Mouse (Mus musculus) heart, adult 18-20 months (tissue): Measurements from ENCODE around the gene Lancl2. TPM values are rescaled to one million over a fixed set of nuclear protein-coding genes. Genes with fewer than 3 reads are reported as not detected.

Source experiments
- DNase-seq, 2 experiments: peaks; one replicate each; pipeline ENCODE4 v3.0.0; 2021 to 2022; ENCODE audit warnings: mixed read lengths in 1 of 2
- total RNA-seq, 2 experiments: library from RNA; stranded (reverse); gene quantifications; 2 replicates each; pipeline ENCODE4 v1.2.3; 2021

The Lancl2 gene
- total RNA-seq, 2 experiments from 2014 or later: 13.6 to 13.8 TPM

DNA sequence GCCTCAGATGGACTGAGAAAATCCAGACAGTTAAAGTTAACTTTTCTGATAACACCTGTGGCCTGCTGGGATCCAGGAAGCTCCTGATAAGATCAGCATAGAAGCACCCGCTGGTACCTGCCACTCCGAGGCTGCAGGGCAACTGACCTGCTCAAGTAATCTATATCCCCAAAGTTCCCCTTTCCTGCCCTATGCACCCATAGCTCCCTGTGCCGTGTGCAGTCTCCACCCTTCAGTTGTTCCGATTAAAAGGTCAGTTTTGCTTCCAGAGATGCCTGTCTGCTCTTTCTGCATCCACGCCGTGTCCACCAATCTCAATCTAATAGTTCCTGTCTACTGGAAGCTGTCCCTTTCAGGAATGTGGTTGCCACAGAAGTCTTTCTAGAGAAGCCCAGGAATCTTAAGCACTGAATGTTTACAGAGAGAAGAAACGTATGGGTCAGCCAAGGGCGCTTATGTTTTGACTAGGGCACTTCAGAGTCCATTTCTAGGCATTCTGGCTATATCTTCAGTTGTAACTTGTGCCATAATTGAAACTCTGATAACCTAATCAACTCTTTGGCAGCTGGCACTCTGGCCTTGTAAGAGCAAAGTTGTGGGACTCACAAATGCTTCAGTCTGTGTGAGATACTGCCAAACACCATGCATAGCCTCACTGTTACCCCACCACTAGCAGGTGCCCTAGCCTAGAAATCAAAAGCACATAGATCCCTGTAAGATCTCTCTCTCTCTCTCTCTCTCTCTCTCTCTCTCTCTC is 65.0 kb downstream of the Lancl2 start:
- DNase-seq: no peak

DNA sequence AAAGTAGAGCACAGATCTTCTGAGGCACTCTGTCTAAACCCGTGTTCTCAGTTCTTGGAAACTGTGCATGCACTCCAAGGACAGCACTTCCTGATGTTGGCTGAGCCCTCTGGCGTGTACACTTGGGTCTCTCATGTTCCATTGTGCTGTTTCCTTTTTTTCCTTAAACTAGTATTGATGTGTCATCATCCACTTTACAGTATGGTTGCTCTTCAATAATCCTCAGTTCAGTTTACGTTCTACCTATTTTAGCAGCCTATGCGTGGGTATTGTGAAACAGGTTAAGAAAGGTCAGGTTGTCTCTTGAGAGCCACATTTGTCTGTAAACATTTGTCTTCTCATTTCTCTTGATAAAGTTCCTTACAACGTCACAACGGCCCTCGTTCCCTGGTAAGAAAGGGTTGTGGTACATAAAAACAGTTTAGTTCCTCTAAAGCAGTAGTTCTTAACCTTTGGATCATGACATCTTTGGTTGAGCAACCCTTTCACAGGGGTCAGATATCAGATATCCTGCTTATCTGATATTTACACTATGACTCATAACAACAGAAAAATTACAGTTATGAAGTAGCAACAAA is 66.7 kb downstream of the Lancl2 start:
- no peak for DNase-seq

DNA sequence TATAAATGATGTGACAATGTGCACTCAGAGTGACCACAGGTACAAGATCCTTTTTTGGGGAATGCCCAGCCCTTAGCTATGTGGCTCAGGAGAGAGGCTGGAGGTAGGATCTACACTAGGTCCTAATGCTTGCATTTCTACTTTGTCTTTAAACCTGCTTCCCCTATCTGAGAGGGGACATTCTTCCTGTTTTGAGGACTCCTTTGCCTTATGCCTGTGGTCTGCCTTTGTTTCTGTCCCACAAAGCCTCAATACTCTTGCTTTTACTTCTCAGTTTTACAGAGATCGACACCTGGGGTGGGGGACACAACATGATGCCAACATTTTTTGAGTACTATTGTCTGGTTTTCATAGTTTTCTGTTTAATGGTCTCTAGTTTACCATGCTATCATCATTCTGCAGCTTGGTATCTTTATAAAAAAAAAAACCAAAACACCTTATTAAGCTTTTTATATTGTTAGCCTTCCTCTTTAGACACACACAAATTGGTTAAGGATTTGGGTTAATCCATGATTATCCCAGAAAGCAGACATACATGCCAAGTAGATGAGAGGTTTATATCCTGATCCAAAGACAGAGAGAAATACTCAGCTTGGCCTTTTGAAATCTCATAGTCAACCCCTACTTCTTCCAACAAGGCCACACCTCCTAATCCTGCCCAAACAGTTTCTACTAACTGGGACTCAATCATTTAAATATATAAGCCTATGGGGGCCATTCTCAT is 68.3 kb downstream of the Lancl2 start:
- DNase-seq: no peak

DNA sequence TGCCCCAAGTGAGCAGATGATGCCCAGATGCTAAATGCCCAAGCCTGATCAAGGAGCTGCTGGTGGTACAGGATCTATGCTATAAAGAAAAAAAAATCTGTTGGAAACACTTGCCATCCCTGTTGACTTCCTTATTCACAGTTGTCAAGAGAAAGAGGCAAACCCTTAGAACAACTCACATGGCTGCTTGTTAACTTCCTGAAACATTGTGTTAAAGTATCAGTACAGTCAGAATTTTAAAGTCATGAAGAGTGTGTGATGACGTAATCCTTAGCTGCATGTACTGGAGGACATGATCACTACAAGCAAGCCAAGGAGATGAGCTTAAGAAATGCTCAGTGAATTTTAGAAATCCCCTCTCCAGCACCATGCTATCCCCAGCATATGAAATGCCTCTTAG is 71.5 kb downstream of the Lancl2 start:
- no peak for DNase-seq

DNA sequence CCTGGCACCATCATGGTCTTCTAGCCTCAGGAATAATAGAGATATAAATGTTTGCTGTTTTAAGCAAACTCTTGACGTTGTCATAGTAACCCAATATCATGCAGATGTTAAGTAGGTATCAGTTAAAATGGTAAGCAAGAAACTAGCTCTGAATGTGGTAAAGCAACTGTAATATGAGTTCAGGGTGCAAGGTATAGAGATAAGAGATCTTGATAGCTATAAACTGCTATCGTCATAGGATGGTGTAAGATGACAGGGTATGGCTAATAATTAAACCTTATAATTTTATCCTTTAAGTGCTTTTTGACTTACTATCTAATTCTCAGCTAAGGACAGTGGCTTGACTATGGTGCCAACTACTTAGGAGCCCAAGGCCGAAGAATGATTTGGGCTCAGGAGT is 78.0 kb downstream of the Lancl2 start:
- no peak for DNase-seq

DNA sequence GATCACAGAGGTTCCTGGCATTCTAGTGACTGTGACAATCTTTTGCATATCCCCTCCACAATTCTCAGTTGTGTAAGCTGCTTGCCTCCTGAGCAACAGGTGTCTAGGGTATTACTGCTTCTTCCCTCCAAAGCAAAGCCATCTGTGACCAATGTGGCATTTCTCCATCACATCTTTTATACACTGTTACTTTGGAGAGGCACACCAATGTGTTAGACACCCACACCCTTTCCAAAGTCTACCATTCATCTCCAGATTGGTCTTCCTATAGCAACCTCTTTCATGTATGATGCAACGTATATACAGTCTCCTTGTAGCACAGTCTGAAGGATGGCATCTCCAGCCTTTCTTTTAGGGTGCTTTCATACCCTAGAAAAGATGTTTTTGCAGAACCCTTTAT is 80.3 kb downstream of the Lancl2 start:
- DNase-seq: no peak

DNA sequence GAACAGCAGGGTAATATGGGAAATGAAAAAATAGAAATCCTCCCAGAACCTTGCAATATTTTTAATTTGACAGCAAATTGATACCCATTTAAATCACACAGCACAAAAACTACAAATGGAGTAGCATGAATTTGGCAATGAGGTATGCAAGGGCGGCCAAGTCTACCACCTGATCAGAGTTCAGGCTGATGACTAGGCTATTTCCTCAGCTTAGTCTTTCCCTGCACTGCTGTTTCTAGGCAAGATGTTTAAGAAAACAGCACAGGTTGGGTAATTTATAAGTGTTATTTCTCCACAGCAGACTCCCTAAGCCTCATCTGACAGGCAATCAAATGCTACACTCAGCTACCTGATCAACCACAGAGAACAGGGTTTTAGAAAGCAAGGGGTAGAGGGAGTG is 81.9 kb downstream of the Lancl2 start:
- DNase-seq: no peak

DNA sequence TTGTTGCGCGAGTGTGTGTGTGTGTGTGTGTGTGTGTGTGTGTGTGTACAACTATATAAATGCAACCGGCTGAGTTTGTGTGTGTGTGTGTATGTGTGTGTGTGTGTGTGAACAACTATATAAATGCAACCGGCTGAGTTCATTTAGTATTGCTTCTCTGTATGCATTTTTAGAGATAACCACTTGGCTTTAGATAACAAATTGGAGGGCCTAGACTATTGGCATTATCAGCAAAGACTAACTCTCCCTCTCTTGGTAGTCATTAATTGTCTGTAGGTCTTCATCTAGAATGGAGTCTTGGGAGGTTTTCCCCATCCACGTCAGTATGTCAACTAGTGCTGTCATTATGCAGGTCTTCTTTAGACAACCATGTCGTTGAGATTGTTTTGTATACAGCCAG is 85.0 kb downstream of the Lancl2 start:
- DNase-seq: no peak

Other genes with a start within 250 kb of the Lancl2 start
- 100 to 1,000 TPM in 1 of 2 experiments, 10 to 100 TPM in 1; 77.8 to 101 TPM for gene Ppm1k, start 167.1 kb upstream of the Lancl2 start, total RNA-seq
- gene Herc6, start 121.5 kb upstream of the Lancl2 start, total RNA-seq: 1 to 10 TPM; 2.7 to 6.6 TPM
- 10 to 100 TPM; 22.1 to 23.2 TPM for gene Pyurf, start 10.5 kb upstream of the Lancl2 start, total RNA-seq
- 10 to 100 TPM; 22.8 to 22.9 TPM for gene Vopp1, start 122.6 kb downstream of the Lancl2 start, total RNA-seq
- not detected for gene Vmn1r21, start 147.8 kb downstream of the Lancl2 start, total RNA-seq
- gene Vmn1r22, start 205.5 kb downstream of the Lancl2 start, total RNA-seq: not detected
- gene Vmn1r23, start 224.3 kb downstream of the Lancl2 start, total RNA-seq: not detected